Mouse (Mus musculus) heart, adult 2 months (tissue): Measurements from ENCODE around the gene Thap12.

Source experiments
- CTCF ChIP-seq: fragments of 200-600 bp; IDR thresholded peaks from 2 replicates; pipeline ENCODE4 v1.8.1; 2022; ENCODE audit warnings: antibody characterized with exemption, mild to moderate bottlenecking, moderate library complexity
- EP300 ChIP-seq: fragments of 200-500 bp; IDR thresholded peaks from 2 replicates; pipeline ENCODE4 v1.6.1; 2011; ENCODE audit warnings: low read depth, low read length, control low read depth; ENCODE audit not compliant: insufficient read depth
- POLR2A ChIP-seq: fragments of 200-500 bp; IDR thresholded peaks from 2 replicates; pipeline ENCODE4 v1.6.1; 2011; ENCODE audit warnings: mild to moderate bottlenecking, low read depth, low read length, control low read depth; ENCODE audit not compliant: insufficient read depth

- TF ChIP-seq CTCF: peak; percentile 24
- TF ChIP-seq POLR2A: no peak
- TF ChIP-seq EP300: no peak
Observed at GRCm38 (mm10) chr7:98692761-98693546, 9.9 kb upstream of the Thap12 start.
